Mouse (Mus musculus) embryonic facial prominence, embryonic 15.5 days (tissue): ENCODE measurements around the gene Rlf. TPM values are rescaled to one million over a fixed set of nuclear protein-coding genes. Genes with fewer than 3 reads are reported as not detected.
A peak's percentile ranks its signal among the peaks of the same experiment; 100 is the strongest.
"Not testable (repeated sequence)": the region's sequence is repeated elsewhere in the genome, so short reads cannot be mapped to it uniquely, and the experiment has no call there.

Source experiments
- ATAC-seq: fragments of 200-750 bp; cut with Nextera tagmentation; 2 replicates; pipeline ENCODE4 v1.8.0; 2017; ENCODE audit warnings: low read depth, moderate TSS enrichment; ENCODE audit not compliant: insufficient number of reproducible peaks, low FRiP score, low TSS enrichment
- H3K27ac ChIP-seq: fragments of 300-500 bp; sonication (generic); replicated peaks from 2 replicates; pipeline ENCODE4 v1.5.1; 2015; ENCODE audit warnings: mild to moderate bottlenecking, inconsistent platforms
- H3K27me3 ChIP-seq: fragments of 300-500 bp; sonication (generic); 2 replicates; pipeline ENCODE4 v1.6.1; 2015; ENCODE audit warnings: inconsistent platforms
- H3K36me3 ChIP-seq: fragments of 300-500 bp; sonication (generic); 2 replicates; pipeline ENCODE4 v1.6.1; 2015; ENCODE audit warnings: mild to moderate bottlenecking, inconsistent platforms
- H3K4me1 ChIP-seq: fragments of 300-500 bp; sonication (generic); 2 replicates; pipeline ENCODE4 v1.6.1; 2015; ENCODE audit warnings: inconsistent platforms
- H3K4me2 ChIP-seq: fragments of 300-500 bp; sonication (generic); replicated peaks from 2 replicates; pipeline ENCODE4 v1.6.1; 2015; ENCODE audit warnings: mild to moderate bottlenecking, inconsistent platforms
- H3K4me3 ChIP-seq: fragments of 300-500 bp; sonication (generic); replicated peaks from 2 replicates; pipeline ENCODE4 v1.5.1; 2015; ENCODE audit warnings: mild to moderate bottlenecking, inconsistent platforms
- H3K9ac ChIP-seq: fragments of 300-500 bp; sonication (generic); 2 replicates; pipeline ENCODE4 v1.6.1; 2015; ENCODE audit warnings: inconsistent platforms
- H3K9me3 ChIP-seq: fragments of 300-500 bp; sonication (generic); replicated peaks from 2 replicates; pipeline ENCODE4 v1.6.1; 2016; ENCODE audit warnings: inconsistent platforms
- WGBS: fragments of 180-500 bp; shearing (Covaris S2); methylation state at CpG from one replicate; pipeline ENCODE4 v1.1.7; 2015; 5-methylcytosine and 5-hydroxymethylcytosine counted together
- polyA plus RNA-seq: library from polyadenylated mRNA; unstranded; fragments of >200 nt; fragmentation: Nextera tagmentation; extraction: Ambion mirVana; gene quantifications from 2 replicates; pipeline ENCODE4 v1.2.1, GENCODE M21; 2015

Gene Rlf
- polyA plus RNA-seq, 1 experiment from 2014 or later, result 27.0 TPM

GRCm38 (mm10) chr4:121215489-121215888, 605 bp upstream of the Rlf start:
- Histone ChIP-seq H3K4me3 (peak overlapping the region; percentile 93), H3K27ac (no peak overlapping the region)
- 24% methylated on average over 5 of the region's 5 CpGs for WGBS

DNA sequence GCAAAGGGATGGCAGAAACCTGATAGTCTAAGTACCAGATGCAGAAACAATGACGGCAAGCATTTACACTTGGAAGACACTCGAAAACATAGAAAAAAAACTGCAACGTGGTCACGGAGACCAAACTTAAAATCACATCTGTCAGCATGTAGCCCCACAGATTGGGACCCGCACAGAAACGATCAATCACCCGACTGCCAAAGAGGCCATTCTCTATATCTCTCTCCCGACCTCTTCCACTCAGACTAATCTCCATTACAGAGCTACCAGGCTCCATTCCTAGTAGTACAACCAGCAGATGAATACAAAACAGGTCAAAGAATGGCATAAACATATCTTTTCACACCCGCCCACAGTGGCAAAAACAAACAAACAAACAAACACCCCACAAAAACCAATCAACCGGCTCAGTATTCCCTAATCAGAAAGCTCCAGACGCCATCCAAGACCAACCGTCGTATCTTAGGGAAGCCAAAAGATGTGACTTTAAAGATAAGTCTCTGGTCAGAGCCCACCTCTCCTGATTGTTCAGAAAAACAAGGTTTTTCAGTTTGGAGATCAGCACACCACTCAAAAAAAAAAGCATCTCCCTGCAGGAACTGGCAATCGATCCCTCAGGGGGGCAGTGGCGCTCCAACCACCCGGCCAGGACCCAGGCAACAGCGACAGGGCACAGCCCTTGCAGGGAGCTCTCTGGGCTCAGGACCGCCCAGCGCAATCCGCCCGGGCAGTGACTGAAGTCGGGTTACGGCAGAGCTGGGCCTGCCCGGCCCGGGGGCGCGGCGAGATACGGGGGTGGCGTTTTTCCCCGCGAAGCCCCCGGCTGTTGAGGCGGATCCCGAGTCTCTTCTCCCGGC, 720 bp downstream of the Rlf start:
- whole genome bisulfite sequencing, result under 1% methylated on average over 36 of the region's 36 CpGs
- no peaks in the 10 kb centered on the region; the same call in 1 of the 2 replicates for H3K27me3 ChIP-seq
- peak overlapping the region; percentile 66 for H3K4me2 ChIP-seq
- peak overlapping the region; percentile 93 for H3K27ac ChIP-seq
- peak; percentile 79 for ATAC-seq
- H3K36me3 ChIP-seq, result no peaks in the 10 kb centered on the region
- no peaks in the 10 kb centered on the region for H3K9me3 ChIP-seq
- H3K4me1 ChIP-seq, result peaks cover 20% of the 10 kb centered on the region
- peak overlapping the region; percentile 92 for H3K9ac ChIP-seq
- peak overlapping the region; percentile 93 for H3K4me3 ChIP-seq

More at GRCm38 (mm10) chr4:121215489-121215888, 605 bp upstream of the Rlf start:
- Histone ChIP-seq H3K4me1 (peaks cover 20% of the 10 kb centered on the region), H3K27me3 (no peaks in the 10 kb centered on the region; the same call in 1 of the 2 replicates), H3K4me2 (peak overlapping the region; percentile 54), H3K9ac (peak overlapping the region; percentile 92), H3K36me3 (no peaks in the 10 kb centered on the region), H3K9me3 (no peaks in the 10 kb centered on the region)
- ATAC-seq, result no peak

DNA sequence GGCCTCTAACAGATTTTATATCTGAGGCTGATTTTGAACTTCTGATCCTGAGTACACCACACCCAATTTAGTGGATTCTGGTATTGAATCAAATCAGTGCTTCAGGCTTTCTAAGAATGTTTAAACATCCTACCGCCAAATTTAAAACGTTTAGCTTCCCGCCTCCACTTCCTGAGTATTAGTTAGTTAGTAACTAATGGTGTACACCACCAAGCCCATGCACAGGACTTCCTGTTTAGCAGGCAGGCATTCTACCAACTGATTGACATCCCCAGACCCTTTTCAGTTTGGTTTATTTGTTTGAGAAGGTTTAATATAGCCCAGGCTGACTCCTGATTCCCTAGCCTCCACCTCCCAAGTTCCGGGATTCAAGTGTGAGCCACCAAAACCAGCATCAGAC, 6.0 kb downstream of the Rlf start:
- Histone ChIP-seq H3K27me3 (no peaks in the 10 kb centered on the region), H3K4me3 (no peak overlapping the region), H3K27ac (no peak overlapping the region), H3K9me3 (no peaks in the 10 kb centered on the region), H3K4me2 (no peak overlapping the region), H3K4me1 (peaks cover 15% of the 10 kb centered on the region), H3K36me3 (no peaks in the 10 kb centered on the region), H3K9ac (no peak overlapping the region)
- no peak for ATAC-seq
- 78% methylated on average over 4 of the region's 4 CpGs for WGBS

- Histone ChIP-seq H3K4me3 (no peak overlapping the region), H3K27me3 (no peaks in the 10 kb centered on the region), H3K9me3 (no peaks in the 10 kb centered on the region), H3K9ac (no peak overlapping the region), H3K36me3 (0 out of 2 replicates have a peak, but pooled peaks cover 5% of the 10 kb centered on the region), H3K27ac (no peak overlapping the region), H3K4me2 (no peak overlapping the region), H3K4me1 (no peaks in the 10 kb centered on the region)
- ATAC-seq, result no peak
- WGBS, result 53% methylated on average over 4 of the region's 4 CpGs
Measured at GRCm38 (mm10) chr4:121197856-121198255, 17.0 kb downstream of the Rlf start.

DNA sequence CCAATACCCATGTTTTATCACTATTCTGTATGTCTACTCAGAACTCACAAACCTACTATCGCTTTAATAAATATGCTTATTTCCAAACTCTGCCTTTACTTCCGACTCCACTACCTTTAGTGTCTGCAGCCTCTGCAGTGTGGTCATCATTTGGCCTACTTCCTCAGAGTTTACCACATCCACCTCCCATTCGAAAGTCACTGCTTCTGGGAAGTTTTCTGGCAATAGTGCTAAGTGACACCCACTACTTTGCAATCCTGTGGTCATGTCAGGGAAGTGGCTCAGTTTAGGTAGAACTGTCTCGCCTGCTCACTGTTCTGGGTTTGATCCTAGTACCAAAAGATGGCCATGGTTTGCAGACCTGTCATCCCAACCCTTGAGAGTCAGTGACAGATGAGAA, 17.9 kb downstream of the Rlf start:
- no peak overlapping the region for H3K4me3 ChIP-seq
- 89% methylated on average over 4 of the region's 4 CpGs for WGBS
- H3K9ac ChIP-seq, result no peak overlapping the region
- H3K36me3 ChIP-seq, result 0 out of 2 replicates have a peak, but pooled peaks cover 5% of the 10 kb centered on the region
- H3K27ac ChIP-seq, result no peak overlapping the region
- H3K4me2 ChIP-seq, result no peak overlapping the region
- no peaks in the 10 kb centered on the region for H3K27me3 ChIP-seq
- H3K9me3 ChIP-seq, result no peaks in the 10 kb centered on the region
- no peaks in the 10 kb centered on the region for H3K4me1 ChIP-seq
- no peak for ATAC-seq

DNA sequence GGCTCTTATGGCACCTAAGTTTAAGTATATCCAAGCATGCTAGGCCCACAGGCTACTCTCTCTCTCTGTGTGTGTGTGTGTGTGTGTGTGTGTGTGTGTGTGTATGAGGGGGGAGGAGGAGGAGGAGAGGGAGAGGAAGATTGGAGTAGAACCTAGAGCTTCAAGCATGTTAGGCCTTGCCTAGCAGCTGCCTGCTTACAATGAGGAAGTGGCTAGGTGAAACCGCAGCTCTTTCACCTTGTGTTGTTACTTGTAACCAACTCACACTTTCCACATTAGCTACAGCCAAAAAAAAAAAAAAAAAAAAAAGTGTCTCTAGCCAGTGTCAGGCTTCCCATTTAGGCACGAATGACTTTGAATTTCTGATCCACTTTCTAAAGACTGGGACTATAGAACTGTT, 18.7 kb downstream of the Rlf start:
- Histone ChIP-seq H3K36me3 (0 out of 2 replicates have a peak, but pooled peaks cover 5% of the 10 kb centered on the region), H3K4me1 (no peaks in the 10 kb centered on the region), H3K4me3 (no peak overlapping the region), H3K9me3 (no peaks in the 10 kb centered on the region), H3K27me3 (no peaks in the 10 kb centered on the region), H3K4me2 (no peak overlapping the region), H3K9ac (no peak overlapping the region), H3K27ac (no peak overlapping the region)
- no peak for ATAC-seq
- WGBS, result 83% methylated on average over 2 of the region's 2 CpGs

DNA sequence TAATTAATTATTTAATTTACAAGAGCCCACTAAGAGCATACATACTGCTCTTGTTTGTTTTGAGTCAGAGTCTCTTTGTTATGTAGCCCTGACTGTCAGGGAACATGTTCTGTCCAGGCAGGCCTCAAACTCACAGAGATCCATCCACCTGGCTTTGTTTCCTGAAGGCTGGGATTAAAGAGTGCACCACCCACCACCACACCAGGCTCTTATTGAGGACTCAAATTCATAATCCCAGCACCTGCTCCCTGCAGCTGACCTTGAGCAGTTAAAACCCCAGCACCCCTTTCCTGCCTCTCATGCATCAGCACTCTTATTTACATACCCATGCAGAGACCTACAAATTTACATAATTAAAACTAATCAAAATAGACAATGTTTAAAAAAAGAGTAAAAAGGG, 20.1 kb downstream of the Rlf start:
- no peak for ATAC-seq

DNA sequence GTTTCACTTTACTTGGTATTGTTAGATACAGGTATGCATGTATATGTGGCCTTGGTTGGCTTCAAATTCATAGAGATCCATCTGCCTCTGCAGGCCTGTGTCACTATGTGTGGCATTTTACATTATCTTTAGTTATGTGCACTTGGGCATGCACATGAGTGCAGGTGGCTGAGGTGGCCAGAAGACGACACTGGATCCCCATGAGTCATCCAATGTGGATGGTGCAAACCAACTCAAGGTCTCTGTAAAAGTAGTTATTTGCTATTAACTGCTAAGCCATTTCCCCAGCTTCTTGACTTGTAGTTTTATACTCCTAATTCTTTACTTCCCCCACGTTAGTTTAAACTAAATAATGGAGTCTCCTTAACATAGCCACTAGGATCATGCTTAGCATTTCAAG, 22.6 kb downstream of the Rlf start:
- Histone ChIP-seq H3K9ac (no peak overlapping the region), H3K27me3 (no peaks in the 10 kb centered on the region), H3K36me3 (peaks cover 8% of the 10 kb centered on the region; the same call in 1 of the 2 replicates), H3K4me3 (no peak overlapping the region), H3K27ac (no peak overlapping the region), H3K4me2 (no peak overlapping the region), H3K9me3 (no peaks in the 10 kb centered on the region), H3K4me1 (no peaks in the 10 kb centered on the region)
- no peak for ATAC-seq
- WGBS, result 89% methylated on average over 2 of the region's 2 CpGs

More for the DNA sequence above, 20.1 kb downstream of the Rlf start:
- Histone ChIP-seq H3K4me2 (no peak overlapping the region), H3K36me3 (0 out of 2 replicates have a peak, but pooled peaks cover 5% of the 10 kb centered on the region), H3K27me3 (no peaks in the 10 kb centered on the region), H3K9ac (no peak overlapping the region), H3K4me3 (no peak overlapping the region), H3K4me1 (no peaks in the 10 kb centered on the region), H3K9me3 (no peaks in the 10 kb centered on the region), H3K27ac (no peak overlapping the region)

- H3K9ac ChIP-seq, result no peak overlapping the region
- H3K4me2 ChIP-seq, result no peak overlapping the region
- no peaks in the 10 kb centered on the region for H3K4me1 ChIP-seq
- 93% methylated on average over 3 of the region's 3 CpGs for WGBS
- no peak overlapping the region for H3K4me3 ChIP-seq
- H3K27ac ChIP-seq, result no peak overlapping the region
- H3K36me3 ChIP-seq, result peaks cover 8% of the 10 kb centered on the region; the same call in 1 of the 2 replicates
- no peaks in the 10 kb centered on the region for H3K27me3 ChIP-seq
- no peak for ATAC-seq
- H3K9me3 ChIP-seq, result no peaks in the 10 kb centered on the region
Measured at GRCm38 (mm10) chr4:121189341-121189740, 25.5 kb downstream of the Rlf start.

GRCm38 (mm10) chr4:121179669-121180068, 35.2 kb downstream of the Rlf start:
- no peak for ATAC-seq
- Histone ChIP-seq H3K4me1 (no peaks in the 10 kb centered on the region), H3K27me3 (no peaks in the 10 kb centered on the region), H3K4me3 (no peak overlapping the region), H3K4me2 (no peak overlapping the region), H3K9ac (no peak overlapping the region), H3K9me3 (no peaks in the 10 kb centered on the region), H3K36me3 (peaks cover 26% of the 10 kb centered on the region), H3K27ac (no peak overlapping the region)
- 94% methylated on average over 3 of the region's 3 CpGs for WGBS

GRCm38 (mm10) chr4:121167656-121168055, 47.2 kb downstream of the Rlf start:
- Histone ChIP-seq H3K4me3 (no peak overlapping the region), H3K27me3 (no peaks in the 10 kb centered on the region), H3K9me3 (no peaks in the 10 kb centered on the region), H3K4me2 (no peak overlapping the region), H3K4me1 (no peaks in the 10 kb centered on the region), H3K27ac (no peak overlapping the region), H3K36me3 (peaks cover 51% of the 10 kb centered on the region), H3K9ac (no peak overlapping the region)
- 92% methylated on average over 2 of the region's 2 CpGs for WGBS
- ATAC-seq, result no peak

- H3K27me3 ChIP-seq, H3K4me3 ChIP-seq, ATAC-seq, H3K9ac ChIP-seq, H3K4me1 ChIP-seq, H3K4me2 ChIP-seq, H3K9me3 ChIP-seq, H3K27ac ChIP-seq: not testable (repeated sequence)
- WGBS, result 78% methylated on average over 4 of the region's 5 CpGs
- peaks cover 53% of the 10 kb centered on the region for H3K36me3 ChIP-seq
Measured at GRCm38 (mm10) chr4:121166697-121167096, 48.2 kb downstream of the Rlf start.
